Mouse (Mus musculus) left cerebral cortex, adult 11 months (tissue): Measurements from ENCODE around the gene Ing1.
"Not testable (repeated sequence)": the region's sequence is repeated elsewhere in the genome, so short reads cannot be mapped to it uniquely, and the experiment has no call there.

ENCODE experiments used
- DNase-seq: peaks from one replicate; pipeline ENCODE4 v3.0.0; 2022; ENCODE audit warnings: low spot score

Ing1 gene

DNA sequence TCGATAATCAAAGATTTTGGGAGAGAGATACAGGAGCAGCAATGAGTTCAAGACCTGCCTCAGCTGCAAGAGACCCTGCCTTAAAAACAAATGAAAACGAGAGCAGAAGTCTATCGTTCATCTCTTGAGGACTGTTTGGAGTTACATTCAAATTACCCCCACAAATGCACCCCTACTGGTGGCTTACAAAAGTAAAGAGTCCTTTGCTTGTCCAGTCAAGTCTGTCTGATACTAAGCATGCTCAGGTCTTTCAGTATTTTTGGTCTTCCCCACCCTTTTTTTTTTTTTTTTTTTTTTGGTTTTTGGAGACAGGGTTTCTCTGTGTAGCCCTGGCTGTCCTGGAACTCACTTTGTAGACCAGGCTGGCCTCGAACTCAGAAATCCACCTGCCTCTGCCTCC, 3.9 kb upstream of the Ing1 start:
- not testable (repeated sequence) for DNase-seq

DNA sequence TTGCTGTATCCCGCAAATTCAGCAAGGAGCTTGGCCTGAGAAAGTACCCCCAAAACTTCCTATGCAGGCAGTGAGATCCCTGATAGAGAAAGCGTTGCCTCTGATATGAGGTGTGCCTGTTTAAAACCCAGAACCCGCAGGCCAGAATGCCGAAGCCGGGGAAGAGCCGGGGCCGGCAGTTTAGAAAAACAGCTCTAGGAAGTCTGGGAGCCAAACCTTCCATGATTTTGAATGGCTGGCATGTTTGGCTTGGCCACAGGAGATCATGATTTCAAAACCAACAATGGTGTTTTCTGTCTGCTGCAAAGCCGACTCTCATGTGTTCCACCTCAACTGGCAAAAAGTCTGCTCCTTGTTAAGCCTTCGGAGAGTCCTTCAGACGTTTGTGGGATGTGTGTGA, 3.0 kb upstream of the Ing1 start:
- DNase-seq: no peak

DNA sequence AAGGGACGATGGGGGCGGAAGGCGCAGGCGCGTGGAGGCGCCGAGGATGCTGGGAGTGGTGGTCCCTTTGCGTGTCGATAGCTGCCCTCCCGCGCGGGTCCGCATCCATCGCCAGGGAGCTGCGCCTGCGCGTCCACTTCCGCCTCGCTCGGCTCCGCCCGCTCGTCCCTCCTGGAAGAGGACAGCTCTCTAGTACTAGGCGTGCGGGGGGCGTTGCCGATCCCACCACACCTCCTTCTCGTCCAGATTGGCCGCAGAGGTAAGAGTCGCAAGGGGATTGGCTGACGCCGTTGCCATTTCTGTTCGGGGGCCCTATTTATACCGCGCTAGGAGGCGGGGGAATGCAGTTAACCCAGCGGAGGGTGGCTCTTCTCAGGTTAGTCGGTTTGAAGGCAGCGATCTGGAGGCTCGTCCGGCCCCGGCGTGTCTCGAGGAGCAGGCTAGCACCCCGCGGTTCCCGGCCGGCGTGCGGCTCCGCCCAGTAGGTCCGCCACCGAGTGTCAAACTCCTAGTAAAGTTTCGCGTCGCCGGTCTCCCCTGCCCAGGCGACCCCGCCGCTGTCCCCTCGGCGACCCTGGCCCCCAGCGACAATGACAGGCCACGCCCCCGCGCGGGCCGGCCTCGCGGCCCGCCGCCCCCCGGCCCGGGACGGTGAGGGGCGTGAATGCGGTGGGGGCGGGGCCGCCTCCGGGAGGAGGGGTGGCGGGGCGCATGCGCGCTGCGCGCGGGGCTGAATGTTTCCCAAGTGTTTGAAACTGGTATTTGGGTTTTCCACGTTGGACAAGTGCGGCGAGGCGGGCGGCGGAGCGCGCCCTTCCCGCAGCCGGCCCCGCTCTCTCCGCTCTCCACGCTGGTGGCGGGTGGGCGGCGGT, 585 bp downstream of the Ing1 start:
- peak; percentile 100 for DNase-seq

DNA sequence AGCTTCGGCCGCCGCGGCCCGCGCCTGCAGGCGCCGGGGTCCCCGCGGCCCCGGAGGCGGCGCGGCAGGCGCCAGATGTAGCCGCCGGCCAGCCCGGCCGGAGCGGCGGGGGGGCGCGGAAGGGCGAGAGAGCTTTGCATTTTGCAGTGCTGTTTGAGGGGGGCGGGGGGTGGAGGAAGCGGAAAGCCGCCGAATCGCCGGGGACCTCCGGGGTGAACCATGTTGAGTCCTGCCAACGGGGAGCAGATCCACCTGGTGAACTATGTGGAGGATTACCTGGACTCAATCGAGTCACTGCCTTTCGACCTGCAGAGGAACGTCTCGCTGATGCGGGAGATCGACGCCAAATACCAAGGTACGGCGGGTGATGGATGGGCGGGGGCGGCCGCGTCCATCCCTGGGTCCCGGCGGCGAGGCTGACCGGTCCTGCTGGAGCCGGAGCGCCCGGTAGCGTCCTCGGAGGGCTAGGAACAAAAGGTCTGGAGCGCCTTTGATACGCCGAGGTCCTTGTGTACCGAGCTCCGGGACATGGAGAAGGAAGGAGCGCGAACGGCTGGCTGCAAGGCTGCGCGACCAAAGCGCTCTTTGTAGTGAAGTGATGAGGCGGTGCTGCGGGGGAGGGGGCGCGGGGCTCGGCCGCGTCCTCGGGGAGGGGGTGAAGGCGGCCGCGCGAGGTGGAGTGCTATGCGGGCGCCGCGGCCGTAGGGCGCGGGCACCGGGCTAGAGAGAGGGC, 1.5 kb downstream of the Ing1 start:
- DNase-seq: peak; percentile 24

DNA sequence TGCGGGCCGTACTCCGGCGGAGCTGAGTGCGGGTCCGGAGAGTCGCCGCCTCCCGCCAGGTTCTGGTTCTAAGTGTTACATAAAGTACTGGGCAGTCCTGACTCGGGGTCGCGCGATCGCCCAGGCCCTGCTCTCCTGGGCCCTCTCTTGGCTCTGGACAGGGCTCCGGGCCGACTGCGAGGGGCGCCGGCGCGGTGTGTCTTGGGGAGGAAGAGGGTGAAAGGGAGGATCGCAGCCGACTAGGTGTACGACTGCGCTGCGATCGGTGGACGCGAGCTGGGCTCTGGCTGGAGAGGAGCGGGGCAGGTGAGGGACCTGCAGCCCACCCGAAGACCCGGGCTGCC, 2.0 kb downstream of the Ing1 start:
- peak; percentile 29 for DNase-seq

DNA sequence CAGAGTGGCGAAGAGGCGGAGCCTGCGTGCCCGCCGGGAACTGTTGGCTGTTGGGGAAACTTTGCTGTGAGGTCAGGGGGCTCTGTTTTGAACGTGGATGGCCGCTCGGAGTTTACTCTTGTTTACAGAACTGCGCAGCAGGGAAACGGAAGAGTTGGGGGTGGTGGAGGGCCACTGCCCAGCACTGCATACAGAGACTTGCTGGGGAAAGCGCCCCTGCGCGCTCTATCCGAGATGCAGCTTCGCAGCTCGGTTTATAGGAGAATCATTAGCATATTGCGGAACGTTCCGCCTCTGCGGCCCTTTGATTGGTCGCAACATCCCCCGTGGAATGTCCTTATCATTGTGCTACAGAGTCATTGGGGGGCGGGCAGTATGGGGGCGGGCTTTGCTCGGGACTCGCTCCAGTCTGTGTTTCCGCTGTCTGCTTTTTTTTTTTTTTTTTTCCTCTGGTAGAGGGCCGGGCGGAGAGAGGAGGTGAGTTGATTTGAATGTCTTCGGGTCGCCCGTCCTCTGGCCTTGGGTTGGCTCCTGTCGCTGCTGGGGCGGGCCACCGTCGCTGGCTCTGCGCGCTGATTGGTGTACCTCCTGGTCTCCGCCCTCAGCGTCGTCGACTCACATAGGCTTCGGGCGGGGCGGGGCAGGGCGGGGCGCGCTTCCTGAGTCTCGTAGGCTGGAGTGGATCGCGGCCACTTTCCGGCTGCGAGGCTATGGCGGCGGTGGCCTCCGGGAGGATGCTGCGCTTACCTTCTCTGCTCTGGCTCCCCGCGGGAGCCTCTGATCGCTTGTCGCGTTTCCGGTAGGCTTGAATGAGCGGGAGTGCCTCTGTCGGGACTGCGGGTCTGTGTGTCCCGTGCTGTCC, 2.6 kb downstream of the Ing1 start:
- DNase-seq: peak; percentile 94

DNA sequence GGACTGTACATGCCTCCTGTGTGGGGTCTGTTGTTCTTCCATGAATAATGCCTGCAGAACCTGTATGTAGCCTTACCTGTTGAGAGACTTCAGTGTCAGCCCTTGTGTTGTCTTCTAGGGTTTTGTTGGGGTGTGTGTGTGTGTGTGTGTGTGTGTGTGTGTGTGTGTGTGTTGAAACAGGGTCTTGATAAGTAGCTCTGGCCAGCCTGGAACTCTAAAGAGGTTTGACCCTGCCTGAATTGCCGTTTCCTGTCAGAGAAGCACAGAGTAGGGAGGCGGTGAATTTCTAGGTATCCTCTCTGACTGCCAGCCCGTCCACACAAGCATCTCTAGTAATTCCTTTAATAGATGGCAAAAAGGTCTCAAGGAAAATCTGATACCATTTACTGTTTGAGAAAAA, 4.1 kb downstream of the Ing1 start:
- no peak for DNase-seq

DNA sequence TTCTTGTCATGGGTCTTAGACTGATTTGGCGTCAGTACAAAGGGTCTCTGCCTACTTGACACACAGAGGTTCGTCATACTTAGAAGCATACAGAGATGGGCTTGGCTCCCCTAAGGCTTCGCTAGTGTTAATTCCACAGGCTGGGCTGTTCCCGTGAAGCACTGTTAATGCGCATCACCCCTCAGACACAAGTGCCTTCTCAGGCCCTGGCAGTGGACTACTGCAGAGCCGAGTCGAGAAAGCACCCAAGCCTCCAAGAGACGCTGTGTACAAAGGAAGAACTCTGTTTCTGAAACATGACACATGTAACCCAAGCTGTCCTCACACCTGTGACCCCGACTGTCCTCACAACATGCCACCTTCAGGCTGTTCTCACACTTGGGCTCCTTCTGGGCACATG, 4.8 kb downstream of the Ing1 start:
- DNase-seq: no peak

DNA sequence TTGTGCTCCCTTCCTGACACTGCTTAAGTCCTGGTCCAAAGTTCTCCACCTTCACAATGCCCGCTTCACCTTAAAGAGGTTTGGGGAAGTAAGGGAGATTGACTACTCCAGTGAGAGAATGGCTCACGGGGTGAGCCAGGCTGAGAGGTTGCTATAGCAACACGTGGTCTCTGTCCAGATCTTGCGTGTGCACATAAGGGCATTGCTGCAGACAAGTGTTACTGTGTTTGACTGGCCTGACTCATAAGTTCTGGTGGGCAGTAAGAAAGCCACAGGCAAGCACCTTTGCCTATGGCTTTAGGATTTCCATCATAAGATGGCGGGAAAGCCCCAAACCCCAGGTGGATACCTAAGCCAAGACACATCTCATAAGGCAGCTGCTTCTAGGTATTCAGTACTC, 8.9 kb downstream of the Ing1 start:
- no peak for DNase-seq

DNA sequence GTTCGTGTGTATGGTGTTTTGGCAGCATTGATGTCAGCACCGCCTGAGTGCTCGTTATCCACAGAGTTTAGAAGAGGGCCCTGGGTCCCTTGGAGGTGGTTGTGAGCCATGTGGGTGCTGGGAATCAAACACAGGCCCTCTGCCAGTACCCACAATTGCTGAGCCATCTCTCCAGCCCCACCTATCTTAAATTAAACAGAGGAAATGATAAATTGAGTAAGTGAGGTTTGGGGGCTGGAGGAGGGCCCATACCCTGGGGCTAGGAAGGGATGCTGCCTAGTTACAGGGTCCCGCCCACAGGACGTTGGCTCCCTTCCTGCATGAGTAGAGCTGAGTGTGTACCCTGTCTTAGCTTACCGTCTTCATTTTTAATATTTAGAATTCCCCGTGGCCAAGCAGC, 9.3 kb downstream of the Ing1 start:
- DNase-seq: no peak

DNA sequence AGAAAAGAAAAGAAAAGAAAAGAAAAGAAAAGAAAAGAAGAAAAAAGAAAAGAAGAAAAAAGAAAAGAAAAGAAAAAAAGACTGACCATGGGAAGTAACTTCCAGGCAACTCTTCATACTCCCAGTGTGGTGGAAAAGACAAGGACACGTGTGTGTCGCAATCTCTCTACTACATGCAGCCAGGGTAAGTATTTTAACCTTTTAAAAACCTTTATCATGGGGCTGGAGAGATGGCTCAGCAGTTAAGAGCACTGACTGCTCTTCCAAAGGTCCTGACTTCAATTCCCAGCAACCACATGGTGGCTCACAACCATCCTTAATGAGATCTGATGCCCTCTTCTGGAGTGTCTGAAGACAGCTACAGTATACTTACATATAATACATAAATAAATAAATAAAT, 12.8 kb downstream of the Ing1 start:
- not testable (repeated sequence) for DNase-seq

DNA sequence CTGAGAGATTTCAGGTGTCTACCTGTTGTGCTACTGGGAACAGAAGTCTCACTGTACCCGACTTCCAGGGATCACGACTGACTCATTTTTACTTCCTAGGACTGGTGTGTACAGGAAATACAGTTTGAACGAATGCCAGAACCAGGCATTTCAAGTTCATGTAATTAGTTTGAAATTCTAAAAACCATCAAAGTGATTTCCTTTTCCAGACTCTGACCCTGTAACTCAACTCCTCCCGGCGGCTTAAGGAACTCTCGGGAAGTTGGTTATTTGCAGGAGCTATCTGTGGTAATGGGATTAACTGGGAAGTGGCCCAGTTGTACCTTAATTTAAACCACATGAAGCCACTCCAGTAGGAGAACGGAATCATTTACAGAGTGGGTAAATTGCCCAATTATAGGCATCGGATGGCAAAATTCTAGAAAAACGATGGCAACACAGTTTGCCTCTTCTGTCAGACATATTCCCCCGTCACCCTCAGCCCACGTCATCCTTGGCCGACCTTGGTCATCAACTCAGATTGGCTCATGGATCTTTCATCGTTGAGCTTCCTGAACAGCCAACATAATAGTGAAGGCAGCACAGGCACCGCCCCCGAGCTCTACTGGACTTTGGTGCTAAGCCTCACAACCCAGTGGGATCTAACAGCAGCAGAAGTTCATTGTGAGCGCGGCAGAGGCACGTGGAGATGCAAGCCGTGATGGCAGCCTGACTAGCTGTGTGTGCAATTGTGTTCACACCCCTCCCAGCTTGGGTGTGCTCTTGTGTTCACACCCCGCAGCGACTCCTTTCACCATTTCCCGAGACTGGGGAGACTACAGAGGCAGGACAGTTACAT, 14.1 kb downstream of the Ing1 start:
- no peak for DNase-seq

DNA sequence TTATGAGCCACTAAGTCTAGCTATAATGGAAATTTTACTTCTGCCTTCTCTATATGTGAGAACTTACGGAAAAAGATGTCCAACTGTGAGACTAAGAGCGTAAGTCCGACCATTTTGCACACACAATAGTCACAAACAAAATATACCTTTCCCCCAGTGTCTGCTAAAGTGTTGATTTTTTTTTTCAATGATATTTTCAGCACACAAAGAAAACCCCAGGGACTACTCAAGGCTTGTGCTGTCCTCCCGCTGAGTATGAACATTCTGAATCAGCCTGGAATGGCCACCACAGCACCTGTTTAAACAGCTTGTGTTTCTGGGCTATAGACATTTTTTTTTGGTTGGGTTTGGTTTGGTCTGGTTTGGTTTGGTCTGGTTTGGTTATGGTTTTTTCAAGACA, 15.4 kb downstream of the Ing1 start:
- no peak for DNase-seq

DNA sequence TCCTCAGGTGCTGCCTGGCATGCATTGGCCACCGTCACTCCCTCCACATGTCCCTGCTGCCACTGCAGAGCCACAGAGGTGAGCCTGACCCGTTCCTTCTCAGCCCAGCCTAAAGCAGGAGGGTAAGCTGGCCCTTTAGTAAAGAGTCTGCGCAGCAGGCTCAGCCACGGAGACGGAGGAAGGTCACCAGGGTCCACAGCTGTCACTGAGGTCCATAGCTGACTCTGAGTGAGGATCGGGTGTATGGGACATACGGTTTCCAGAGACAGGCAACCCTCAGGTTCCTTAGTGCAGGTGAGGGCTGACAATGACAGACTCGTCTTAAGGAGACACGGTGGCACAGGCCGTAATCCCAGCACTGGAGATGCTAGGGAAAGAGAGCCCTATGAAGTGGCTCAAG, 16.6 kb downstream of the Ing1 start:
- DNase-seq: no peak

DNA sequence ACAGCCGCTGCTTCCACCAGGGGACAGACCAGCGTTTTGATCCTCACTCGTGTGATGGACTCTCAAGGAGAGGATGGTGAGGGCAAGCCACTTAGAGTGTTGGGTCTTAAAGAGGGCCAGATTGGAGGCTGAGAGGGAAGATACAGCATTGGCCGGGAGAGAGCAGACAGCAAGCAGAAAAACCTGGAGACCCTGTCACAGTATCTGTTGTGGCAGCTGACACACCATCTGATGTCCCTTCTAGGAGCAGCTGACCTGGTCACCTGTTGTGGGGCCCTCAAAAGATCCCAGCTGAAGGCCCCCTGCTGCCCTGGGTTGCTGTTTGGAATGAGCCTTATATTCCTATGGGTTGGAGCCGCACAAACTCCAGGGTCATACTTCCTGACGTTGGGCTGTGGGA, 17.1 kb downstream of the Ing1 start:
- DNase-seq: no peak

DNA sequence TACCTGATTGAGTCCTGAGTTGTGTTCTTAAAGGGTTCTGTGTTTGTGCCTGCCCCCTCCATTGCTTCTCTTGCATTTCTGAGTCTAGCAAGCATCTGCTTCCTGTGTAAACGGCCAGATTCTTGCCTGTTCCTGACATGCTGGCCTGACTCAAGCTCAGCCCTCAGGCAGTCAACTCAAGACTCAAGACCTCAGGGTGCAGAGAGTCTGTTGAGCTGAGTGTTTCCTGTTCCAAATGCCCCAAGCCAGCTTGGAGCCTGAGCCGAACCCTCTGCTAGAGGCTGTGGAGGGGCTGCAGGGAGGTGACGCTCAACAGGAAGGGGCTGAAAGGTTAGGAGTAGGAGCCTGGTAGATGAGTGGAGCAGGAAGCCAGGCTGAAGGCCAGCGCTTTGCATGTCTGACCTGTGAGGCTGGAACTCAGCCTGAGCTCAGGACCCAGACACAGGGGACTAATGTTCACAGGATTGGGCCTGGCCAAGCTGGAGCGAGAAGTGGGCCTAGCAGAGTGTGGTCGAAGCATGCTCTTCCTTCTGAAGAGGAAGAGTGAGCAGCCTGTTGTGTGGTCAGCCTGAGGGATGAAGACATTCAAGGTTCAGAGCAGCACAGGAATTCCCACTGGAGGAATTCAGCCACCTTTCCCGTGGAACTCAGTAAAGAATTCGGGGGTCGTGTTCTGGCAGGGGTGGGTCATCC, 19.7 kb downstream of the Ing1 start:
- DNase-seq: no peak

DNA sequence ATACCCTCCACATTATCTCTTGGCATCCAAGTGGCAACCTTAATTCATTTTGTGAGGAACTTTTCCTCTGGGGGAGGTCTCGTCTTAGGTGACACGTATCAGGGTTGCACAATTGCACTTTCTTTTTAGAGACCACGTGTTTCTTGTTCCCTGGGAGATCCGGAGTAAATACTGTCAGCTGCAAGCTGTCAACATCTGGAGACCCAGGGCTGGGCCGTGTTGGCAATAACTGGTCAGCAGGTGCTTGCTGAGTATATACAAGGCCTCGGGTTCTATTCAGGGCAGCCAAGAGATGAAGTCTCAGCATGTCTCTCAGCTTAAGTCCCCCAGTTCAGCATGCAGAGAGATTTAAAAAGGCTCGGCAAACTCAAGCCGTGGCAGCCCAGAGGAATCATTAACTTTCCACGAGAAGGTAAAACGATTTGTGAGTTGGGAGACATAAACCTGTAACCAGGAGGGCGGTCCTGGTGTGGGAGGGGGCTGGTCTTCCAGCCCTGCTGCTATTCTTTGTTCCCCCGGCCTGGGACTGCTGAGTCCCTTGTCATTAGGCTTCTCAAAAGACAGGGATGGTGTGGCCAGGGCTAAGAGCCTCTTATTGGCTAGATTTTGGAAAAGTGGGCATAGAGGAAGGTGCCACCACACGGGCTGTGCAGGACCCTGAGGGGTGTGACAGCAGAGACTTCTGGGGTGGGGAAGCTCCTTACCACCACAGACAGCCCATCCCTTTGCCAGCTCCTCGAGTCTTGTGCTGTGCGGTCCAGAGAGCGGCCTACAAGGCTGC, 20.4 kb downstream of the Ing1 start:
- no peak for DNase-seq

DNA sequence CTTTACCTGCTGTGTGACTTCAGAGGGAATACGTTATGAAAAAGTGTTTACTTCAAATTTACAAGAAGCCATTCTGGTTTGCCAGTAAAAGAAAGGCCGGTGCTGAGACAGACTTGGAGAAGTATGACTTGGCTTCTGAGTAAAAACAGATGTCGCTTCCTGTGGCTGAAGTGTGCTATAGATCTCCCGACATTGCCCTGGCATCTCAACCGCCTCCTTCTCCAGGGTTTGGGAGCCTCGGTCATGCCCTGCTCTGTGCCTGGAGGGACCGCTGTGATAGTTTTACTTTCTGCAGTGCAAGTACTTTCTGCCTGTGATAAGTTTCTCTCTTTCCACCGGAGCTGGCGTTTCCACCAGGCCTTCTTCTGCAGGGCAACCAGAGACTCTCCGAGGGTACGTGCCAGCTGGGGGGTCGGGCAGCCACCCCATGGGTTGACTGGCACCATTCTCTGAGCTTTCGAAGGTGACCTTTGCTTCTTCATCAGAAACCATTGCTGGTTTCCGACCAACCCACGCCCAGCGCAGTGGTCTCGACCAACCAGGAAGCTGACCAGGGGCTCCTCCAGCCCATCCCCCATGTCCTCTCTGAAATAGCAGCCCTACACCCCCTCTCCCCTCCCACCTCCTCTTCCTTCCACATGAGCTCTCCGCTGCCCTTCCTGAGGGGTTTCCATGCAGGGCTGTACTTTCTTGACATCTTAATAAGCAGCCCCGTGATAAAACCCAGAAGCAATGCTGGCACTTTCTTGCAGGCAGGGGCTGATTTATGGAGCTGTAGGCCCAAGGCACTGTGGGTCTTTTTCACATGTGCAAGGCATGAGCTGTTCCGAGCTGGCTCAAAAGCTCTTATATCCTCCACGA, 30.4 kb downstream of the Ing1 start:
- DNase-seq: no peak

DNA sequence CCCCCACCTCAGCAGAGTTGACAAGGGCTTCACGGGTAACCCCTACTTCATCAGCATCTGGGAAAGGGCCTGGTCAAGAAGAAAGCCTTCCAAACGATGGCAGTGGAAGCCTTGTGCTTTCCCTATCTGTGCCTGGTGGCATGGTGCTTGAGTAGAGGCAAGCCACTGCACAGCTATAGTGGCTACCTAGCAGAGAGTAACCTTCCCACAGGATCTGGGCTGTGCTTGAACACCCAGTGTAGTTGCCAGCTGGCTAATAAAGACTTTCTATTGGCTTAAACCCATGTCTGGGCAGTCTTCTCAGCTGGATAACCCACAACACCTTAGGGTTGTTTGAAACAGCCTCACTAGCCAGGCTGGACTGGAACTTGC, 31.0 kb downstream of the Ing1 start:
- no peak for DNase-seq

DNA sequence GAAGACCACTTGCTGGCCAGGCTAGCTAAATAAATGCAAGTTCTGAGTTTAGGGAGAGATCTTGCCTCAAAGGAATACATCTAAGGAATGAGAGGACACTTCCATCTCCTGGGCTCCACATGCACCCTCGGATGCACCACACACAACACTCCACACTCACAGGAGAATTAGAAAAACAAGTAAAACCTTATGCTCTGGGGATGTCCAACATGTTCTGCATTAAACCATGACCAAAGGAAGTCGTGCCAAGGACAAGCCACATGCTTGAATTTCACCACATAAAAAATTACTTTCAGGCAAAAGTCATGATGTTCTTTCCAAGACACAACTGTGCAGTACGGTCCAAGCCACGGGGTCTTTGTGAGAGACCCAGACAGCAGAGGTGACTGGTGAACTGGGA, 36.5 kb downstream of the Ing1 start:
- DNase-seq: no peak
